ENCODE assay signal across 7 mouse cellular contexts in the genomic region with DNA sequence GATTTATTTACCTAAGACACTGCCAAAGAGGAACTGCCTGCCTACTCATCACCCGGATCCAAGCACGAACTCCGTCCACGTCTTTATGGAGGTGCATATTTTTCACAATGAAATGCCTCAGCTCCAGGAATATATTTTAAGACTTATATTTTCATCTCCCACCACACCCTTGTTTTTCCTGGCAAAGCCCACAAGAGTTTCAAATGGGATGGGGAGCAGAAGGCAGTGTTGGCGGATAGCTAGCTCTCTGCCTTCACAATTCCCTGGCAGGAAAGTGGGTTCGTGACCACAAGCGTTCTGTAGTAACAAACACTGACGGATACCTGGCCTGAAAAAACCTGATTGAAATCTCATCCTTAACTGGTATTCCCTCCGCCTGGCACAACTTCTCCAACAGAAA. TPM values are rescaled to one million over a fixed set of nuclear protein-coding genes. Genes with fewer than 3 reads are reported as not detected.
DNase-seq lines count a peak whose midpoint lies in the region; ATAC-seq and TF ChIP-seq lines count a peak whose summit lies in the region.

No protein-coding gene starts in this region.

- DNase-seq in lung, adult 18-20 months, result no peak
- no peak for DNase-seq in hindbrain, postnatal 0 days (ENCODE audit: low spot score)
- no peak for DNase-seq in ovary, postnatal 10 days (ENCODE audit: low spot score)
- DNase-seq in spleen, adult 18-20 months, result no peak

- H3K9ac ChIP-seq in lung, embryonic 16.5 days (ENCODE audit: low read length), result peak overlapping the region; percentile 96
- peak overlapping the region; percentile 91 for H3K9ac ChIP-seq in hindbrain, postnatal 0 days (replicated peaks; ENCODE audit: low read length)
- peak overlapping the region; percentile 90 for H3K9ac ChIP-seq in midbrain, embryonic 13.5 days (replicated peaks)

- H3K4me1 ChIP-seq in lung, embryonic 16.5 days (replicated peaks; ENCODE audit: control insufficient read depth, insufficient read depth, low read length), result peaks cover 36% of the 10 kb centered on the region
- H3K4me1 ChIP-seq in embryonic fibroblast, embryonic 13.5 days (ENCODE audit: control insufficient read depth, insufficient read depth, low read length), result peaks cover 16% of the 10 kb centered on the region; the same call in 1 of the 2 replicates
- peaks cover 35% of the 10 kb centered on the region for H3K4me1 ChIP-seq in hindbrain, postnatal 0 days (ENCODE audit: insufficient read depth, low read length)
- H3K4me1 ChIP-seq in midbrain, embryonic 13.5 days (replicated peaks), result peaks cover 46% of the 10 kb centered on the region

- H3K9me3 ChIP-seq in lung, embryonic 16.5 days (ENCODE audit: control insufficient read depth, low read length), result no peaks in the 10 kb centered on the region
- no peaks in the 10 kb centered on the region for H3K9me3 ChIP-seq in hindbrain, postnatal 0 days (ENCODE audit: low read length)
- H3K9me3 ChIP-seq in midbrain, embryonic 13.5 days, result no peaks in the 10 kb centered on the region

- TF ChIP-seq CTCF in embryonic fibroblast, embryonic 13.5 days (IDR thresholded peaks at IDR 0.05; ENCODE audit: borderline replicate concordance, insufficient read depth, low read length), result no peak
- TF ChIP-seq CTCF in hindbrain, postnatal 0 days (IDR thresholded peaks at IDR 0.05; ENCODE audit: low read depth), result no peak

- WGBS in lung, embryonic 16.5 days, result 10% methylated on average over 9 of the region's 9 CpGs
- 31% methylated on average over 9 of the region's 9 CpGs for WGBS in hindbrain, postnatal 0 days
- 66% methylated on average over 9 of the region's 9 CpGs for WGBS in midbrain, embryonic 13.5 days

- peak overlapping the region; percentile 91 for H3K27ac ChIP-seq in lung, embryonic 16.5 days (ENCODE audit: low read length)
- H3K27ac ChIP-seq in embryonic fibroblast, embryonic 13.5 days (ENCODE audit: insufficient read depth, low read length), result peak overlapping the region; percentile 94
- peak overlapping the region; percentile 85; the same call in 1 of the 2 replicates for H3K27ac ChIP-seq in hindbrain, postnatal 0 days
- H3K27ac ChIP-seq in midbrain, embryonic 13.5 days, result no peak overlapping the region

- peak overlapping the region; percentile 85 for H3K4me2 ChIP-seq in lung, embryonic 16.5 days (ENCODE audit: low read depth, low read length)
- peak overlapping the region; percentile 86 for H3K4me2 ChIP-seq in hindbrain, postnatal 0 days (ENCODE audit: low read depth, low read length)
- peak overlapping the region; percentile 80 for H3K4me2 ChIP-seq in midbrain, embryonic 13.5 days (replicated peaks)

- no peak for ATAC-seq in lung, embryonic 16.5 days (ENCODE audit: low read depth)
- ATAC-seq in hindbrain, postnatal 0 days, result no peak
- ATAC-seq in midbrain, embryonic 13.5 days, result no peak

- H3K4me3 ChIP-seq in lung, embryonic 16.5 days (ENCODE audit: low read length), result peak overlapping the region; percentile 88
- peak overlapping the region; percentile 96 for H3K4me3 ChIP-seq in embryonic fibroblast, embryonic 13.5 days (ENCODE audit: insufficient read depth, low read length)
- H3K4me3 ChIP-seq in hindbrain, postnatal 0 days (ENCODE audit: low read length), result peak overlapping the region; percentile 73
- peak overlapping the region; percentile 88 for H3K4me3 ChIP-seq in midbrain, embryonic 13.5 days (replicated peaks)

- no peaks in the 10 kb centered on the region for H3K27me3 ChIP-seq in lung, embryonic 16.5 days (ENCODE audit: control insufficient read depth, insufficient read depth, low read depth, low read length)
- no peaks in the 10 kb centered on the region for H3K27me3 ChIP-seq in hindbrain, postnatal 0 days (ENCODE audit: insufficient read depth, low read length)
- H3K27me3 ChIP-seq in midbrain, embryonic 13.5 days, result no peaks in the 10 kb centered on the region

- H3K36me3 ChIP-seq in lung, embryonic 16.5 days (ENCODE audit: control insufficient read depth, insufficient read depth, low read length), result no peaks in the 10 kb centered on the region
- no peaks in the 10 kb centered on the region for H3K36me3 ChIP-seq in hindbrain, postnatal 0 days (ENCODE audit: insufficient read depth, low read length)
- H3K36me3 ChIP-seq in midbrain, embryonic 13.5 days, result peaks cover 3% of the 10 kb centered on the region

- TF ChIP-seq POLR2A in embryonic fibroblast, embryonic 13.5 days (IDR thresholded peaks at IDR 0.05; ENCODE audit: low read depth, low read length), result 0 out of 2 replicates have a peak, but pooled peaks have one; percentile 43

RNA-seq across cellular contexts. Expression of gene 2310022B05Rik, which starts 1.4 kb away (rescaled TPM):
- polyA plus RNA-seq in lung, embryonic 16.5 days (2015; fragmentation: Nextera tagmentation; extraction: Ambion mirVana), result 26.3 and 30.1 TPM in 2 replicates
- polyA plus RNA-seq in embryonic fibroblast, embryonic 13.5 days (2011; ENCODE audit: insufficient read length, low read depth, missing spikeins), result 161 and 164 TPM in 2 replicates
- total RNA-seq in hindbrain, postnatal 0 days (2014; rRNA removed), result 100 and 106 TPM in 2 replicates
- polyA plus RNA-seq in hindbrain, postnatal 0 days (2015; fragmentation: Nextera tagmentation; extraction: Ambion mirVana), result 27.0 and 30.2 TPM in 2 replicates
- polyA plus RNA-seq in midbrain, embryonic 13.5 days (2015; fragmentation: Nextera tagmentation; extraction: Ambion mirVana), result 15.7 and 18.1 TPM in 2 replicates
